Mouse (Mus musculus) heart, embryonic 10.5 days (tissue): Measurements from ENCODE around the gene Endog. TPM values are rescaled to one million over a fixed set of nuclear protein-coding genes. Genes with fewer than 3 reads are reported as not detected.
"Not testable (repeated sequence)": the region's sequence is repeated elsewhere in the genome, so short reads cannot be mapped to it uniquely, and the experiment has no call there.

ENCODE experiments used
- DNase-seq: peaks from one replicate; pipeline ENCODE4 v3.0.0-alpha.2; 2017; ENCODE audit warnings: low spot score
- H3K27ac ChIP-seq: fragments of 300-500 bp; sonication (generic); 2 replicates; pipeline ENCODE4 v1.5.1; 2016; ENCODE audit warnings: mild to moderate bottlenecking
- H3K27me3 ChIP-seq: fragments of 300-500 bp; sonication (generic); 2 replicates; pipeline ENCODE4 v1.6.1; 2016; ENCODE audit warnings: mild to moderate bottlenecking; ENCODE audit not compliant: poor library complexity, insufficient read depth, severe bottlenecking
- H3K36me3 ChIP-seq: fragments of 300-500 bp; sonication (generic); 2 replicates; pipeline ENCODE4 v1.6.1; 2016; ENCODE audit warnings: mild to moderate bottlenecking, moderate library complexity
- H3K4me1 ChIP-seq: fragments of 300-500 bp; sonication (generic); 2 replicates; pipeline ENCODE4 v1.6.1; 2016; ENCODE audit warnings: mild to moderate bottlenecking
- H3K4me3 ChIP-seq: fragments of 300-500 bp; sonication (generic); 2 replicates; pipeline ENCODE4 v1.5.1; 2016; ENCODE audit warnings: mild to moderate bottlenecking, moderate library complexity
- H3K9me3 ChIP-seq: fragments of 300-500 bp; sonication (generic); 2 replicates; pipeline ENCODE4 v1.6.1; 2016; ENCODE audit warnings: mild to moderate bottlenecking, moderate library complexity
- WGBS: fragments of 180-500 bp; shearing (Covaris S2); methylation state at CpG from one replicate; pipeline ENCODE4 v1.1.7; 2016; 5-methylcytosine and 5-hydroxymethylcytosine counted together
- polyA plus RNA-seq: library from polyadenylated mRNA; unstranded; fragments of >200 nt; fragmentation: Nextera tagmentation; extraction: Ambion mirVana; gene quantifications from 2 replicates; pipeline ENCODE4 v1.2.1, GENCODE M21; 2016

Endog gene
- polyA plus RNA-seq, 1 experiment from 2014 or later: 31.3 TPM

GRCm38 (mm10) chr2:30136458-30136857, 34.8 kb upstream of the Endog start:
- H3K27me3 ChIP-seq: no peaks in the 10 kb centered on the region
- H3K4me3 ChIP-seq: no peak overlapping the region
- peaks cover 24% of the 10 kb centered on the region for H3K4me1 ChIP-seq
- H3K9me3 ChIP-seq: no peaks in the 10 kb centered on the region
- H3K36me3 ChIP-seq: peaks cover 48% of the 10 kb centered on the region
- H3K27ac ChIP-seq: no peak overlapping the region
- DNase-seq: no peak
- 81% methylated on average over 10 of the region's 10 CpGs for WGBS

- H3K27me3 ChIP-seq, DNase-seq, H3K27ac ChIP-seq, H3K4me1 ChIP-seq, H3K9me3 ChIP-seq, H3K4me3 ChIP-seq: not testable (repeated sequence)
- 90% methylated on average over 4 of the region's 4 CpGs for WGBS
- peaks cover 84% of the 10 kb centered on the region for H3K36me3 ChIP-seq
Measured at GRCm38 (mm10) chr2:30140021-30140420, 31.3 kb upstream of the Endog start.

DNA sequence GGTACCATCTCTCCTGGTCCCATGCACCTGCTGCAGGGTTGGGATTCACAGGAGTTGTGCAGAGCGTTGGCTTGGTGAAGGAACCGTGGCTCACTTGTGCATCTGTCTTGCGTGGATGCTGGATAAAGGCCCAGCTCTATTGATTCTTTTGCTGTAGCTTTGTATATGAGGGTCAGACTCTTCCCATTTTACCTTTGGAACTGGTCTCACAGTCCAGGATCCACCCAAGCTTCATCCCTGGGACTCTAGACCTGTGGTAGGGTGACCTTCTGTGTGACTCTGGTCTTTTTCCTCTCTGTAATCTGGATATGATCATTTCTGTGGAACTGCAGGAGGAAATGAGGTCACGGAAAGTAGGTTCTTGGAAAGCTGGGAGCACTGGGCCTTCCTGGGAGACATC, 26.9 kb upstream of the Endog start:
- 93% methylated on average over 4 of the region's 4 CpGs for whole genome bisulfite sequencing
- no peaks in the 10 kb centered on the region for H3K9me3 ChIP-seq
- H3K36me3 ChIP-seq: peaks cover 90% of the 10 kb centered on the region

DNA sequence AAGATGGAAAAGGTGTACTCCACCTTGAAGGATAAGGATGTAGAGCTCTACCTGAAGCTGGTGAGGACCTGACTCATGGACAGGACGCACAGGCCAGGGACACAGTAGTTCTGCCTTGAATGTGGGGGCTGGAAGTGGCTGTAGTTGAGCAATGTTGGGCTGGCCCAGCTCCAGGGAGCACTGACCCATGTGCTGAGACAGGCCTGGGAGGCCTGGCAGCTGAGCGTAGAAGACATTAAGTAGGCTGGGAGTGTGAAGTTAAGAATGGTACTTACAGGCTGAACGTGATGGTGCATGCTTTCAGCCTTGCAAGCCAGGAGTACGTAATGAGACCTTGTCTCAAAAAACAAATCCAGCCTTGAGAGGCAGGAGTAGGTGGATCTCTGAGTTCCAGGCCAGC, 23.8 kb upstream of the Endog start:
- 91% methylated on average over 4 of the region's 4 CpGs for WGBS
- no peaks in the 10 kb centered on the region for H3K9me3 ChIP-seq
- no peaks in the 10 kb centered on the region for H3K4me1 ChIP-seq
- no peak overlapping the region for H3K27ac ChIP-seq
- no peak for DNase-seq
- no peak overlapping the region for H3K4me3 ChIP-seq
- H3K27me3 ChIP-seq: no peaks in the 10 kb centered on the region
- peaks cover 90% of the 10 kb centered on the region for H3K36me3 ChIP-seq

More for the DNA sequence above, 26.9 kb upstream of the Endog start:
- DNase-seq: no peak
- no peaks in the 10 kb centered on the region for H3K4me1 ChIP-seq
- H3K27me3 ChIP-seq: no peaks in the 10 kb centered on the region
- no peak overlapping the region for H3K4me3 ChIP-seq
- no peak overlapping the region for H3K27ac ChIP-seq

GRCm38 (mm10) chr2:30151840-30152239, 19.5 kb upstream of the Endog start:
- Histone ChIP-seq H3K9me3 (no peaks in the 10 kb centered on the region), H3K27me3 (no peaks in the 10 kb centered on the region), H3K27ac (no peak overlapping the region), H3K4me1 (no peaks in the 10 kb centered on the region), H3K36me3 (peaks cover 51% of the 10 kb centered on the region), H3K4me3 (no peak overlapping the region)
- 87% methylated on average over 11 of the region's 11 CpGs for WGBS
- DNase-seq: no peak

DNA sequence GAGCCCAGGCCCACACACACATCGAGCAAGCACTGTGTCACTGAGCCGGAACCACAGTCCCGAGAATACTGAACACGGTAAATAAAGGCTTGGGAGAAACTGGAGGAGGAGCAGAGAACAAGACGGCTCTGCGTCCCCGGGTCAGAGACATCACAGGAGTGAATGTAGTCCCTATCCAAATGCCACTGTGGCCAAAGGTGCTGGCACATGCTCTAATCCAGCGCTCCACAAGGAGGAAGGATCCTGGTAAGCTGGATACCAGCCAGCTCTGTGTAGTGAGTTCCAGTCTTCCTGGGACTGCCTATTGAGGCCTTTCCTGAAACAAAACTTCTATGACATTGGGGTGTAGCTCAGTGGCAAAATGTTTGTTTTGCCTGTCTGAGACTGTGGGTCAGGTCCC, 18.7 kb upstream of the Endog start:
- no peaks in the 10 kb centered on the region for H3K9me3 ChIP-seq
- 78% methylated on average over 8 of the region's 8 CpGs for WGBS

GRCm38 (mm10) chr2:30159871-30160270, 11.4 kb upstream of the Endog start:
- WGBS: 90% methylated on average over 7 of the region's 10 CpGs
- H3K27me3 ChIP-seq, DNase-seq, H3K36me3 ChIP-seq, H3K9me3 ChIP-seq, H3K4me1 ChIP-seq, H3K27ac ChIP-seq, H3K4me3 ChIP-seq: not testable (repeated sequence)

More for the DNA sequence above, 18.7 kb upstream of the Endog start:
- no peak for DNase-seq
- Histone ChIP-seq H3K4me1 (no peaks in the 10 kb centered on the region), H3K27me3 (no peaks in the 10 kb centered on the region), H3K4me3 (no peak overlapping the region), H3K36me3 (peaks cover 44% of the 10 kb centered on the region), H3K27ac (no peak overlapping the region)

- no peaks in the 10 kb centered on the region; the same call in 1 of the 2 replicates for H3K27me3 ChIP-seq
- no peak for DNase-seq
- no peaks in the 10 kb centered on the region for H3K4me1 ChIP-seq
- H3K36me3 ChIP-seq: no peaks in the 10 kb centered on the region
- no peak overlapping the region for H3K27ac ChIP-seq
- H3K4me3 ChIP-seq: no peak overlapping the region
- peaks cover 4% of the 10 kb centered on the region for H3K9me3 ChIP-seq
Measured at GRCm38 (mm10) chr2:30161809-30162208, 9.5 kb upstream of the Endog start.

DNA sequence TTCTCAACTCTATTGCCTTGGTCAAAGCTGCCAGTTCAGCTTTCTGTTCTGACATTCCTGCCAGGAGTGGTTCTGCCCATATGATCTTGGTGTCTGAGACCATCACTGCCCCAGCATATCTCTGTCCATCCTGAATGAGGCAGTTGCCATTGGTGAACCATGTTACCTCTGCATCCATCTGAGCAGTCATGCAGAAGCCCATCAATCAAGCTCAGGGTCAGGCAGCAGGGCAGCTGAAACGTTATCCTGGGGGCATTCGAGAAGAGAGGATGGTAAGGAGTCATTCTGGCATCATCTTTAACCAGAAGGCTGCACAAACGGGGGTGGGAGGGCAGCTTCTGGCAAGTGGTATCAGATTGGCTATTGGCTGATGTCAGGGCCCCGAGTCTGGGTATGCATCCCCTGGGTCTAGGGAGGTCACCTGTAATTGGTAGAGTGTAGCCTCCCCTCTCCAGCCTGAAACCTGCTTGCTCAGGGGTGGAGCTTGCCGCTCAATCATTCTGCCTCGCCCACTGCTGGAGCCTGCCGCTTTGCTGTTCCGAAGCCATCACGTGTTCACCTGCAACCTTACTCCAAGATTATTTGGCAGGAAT, 6.9 kb upstream of the Endog start:
- DNase-seq: no peak
- peaks cover 8% of the 10 kb centered on the region for H3K9me3 ChIP-seq
- H3K4me3 ChIP-seq: no peak overlapping the region
- no peaks in the 10 kb centered on the region for H3K36me3 ChIP-seq
- H3K27me3 ChIP-seq: no peaks in the 10 kb centered on the region; the same call in 1 of the 2 replicates
- no peaks in the 10 kb centered on the region for H3K4me1 ChIP-seq
- no peak overlapping the region for H3K27ac ChIP-seq
- 48% methylated on average over 9 of the region's 9 CpGs for WGBS

DNA sequence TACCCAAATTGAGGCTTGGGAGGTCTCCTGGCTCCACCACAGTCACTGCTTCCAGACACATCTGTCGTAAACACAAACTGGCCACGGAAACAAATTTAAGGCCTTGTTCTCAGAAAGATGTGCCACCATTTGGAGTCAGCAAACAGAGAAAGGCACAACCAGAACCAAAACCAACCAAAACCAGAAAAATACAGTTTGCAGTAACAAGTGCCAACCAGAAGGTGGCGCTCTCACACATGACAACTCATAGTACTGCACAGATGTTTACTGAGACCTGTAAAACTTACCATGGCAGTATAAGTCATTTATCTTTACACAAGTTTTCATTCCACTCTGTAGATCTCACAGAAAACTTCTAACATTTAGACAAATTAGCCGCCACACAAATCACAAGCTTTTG, 4.6 kb upstream of the Endog start:
- DNase-seq: no peak
- Histone ChIP-seq H3K27me3 (no peaks in the 10 kb centered on the region; the same call in 1 of the 2 replicates), H3K36me3 (no peaks in the 10 kb centered on the region), H3K9me3 (peaks cover 8% of the 10 kb centered on the region), H3K27ac (no peak overlapping the region), H3K4me1 (peaks cover 5% of the 10 kb centered on the region), H3K4me3 (no peak overlapping the region)
- WGBS: 59% methylated on average over 4 of the region's 4 CpGs

GRCm38 (mm10) chr2:30171997-30172382, 697 bp downstream of the Endog start:
- WGBS: 2% methylated on average over 19 of the region's 19 CpGs
- Histone ChIP-seq H3K4me1 (peaks cover 22% of the 10 kb centered on the region), H3K9me3 (peaks cover 2% of the 10 kb centered on the region; the same call in 1 of the 2 replicates), H3K27me3 (0 out of 2 replicates have a peak, but pooled peaks cover 4% of the 10 kb centered on the region), H3K36me3 (peaks cover 46% of the 10 kb centered on the region), H3K27ac (peak overlapping the region; percentile 96), H3K4me3 (peak overlapping the region; percentile 82)
- DNase-seq: no peak

DNA sequence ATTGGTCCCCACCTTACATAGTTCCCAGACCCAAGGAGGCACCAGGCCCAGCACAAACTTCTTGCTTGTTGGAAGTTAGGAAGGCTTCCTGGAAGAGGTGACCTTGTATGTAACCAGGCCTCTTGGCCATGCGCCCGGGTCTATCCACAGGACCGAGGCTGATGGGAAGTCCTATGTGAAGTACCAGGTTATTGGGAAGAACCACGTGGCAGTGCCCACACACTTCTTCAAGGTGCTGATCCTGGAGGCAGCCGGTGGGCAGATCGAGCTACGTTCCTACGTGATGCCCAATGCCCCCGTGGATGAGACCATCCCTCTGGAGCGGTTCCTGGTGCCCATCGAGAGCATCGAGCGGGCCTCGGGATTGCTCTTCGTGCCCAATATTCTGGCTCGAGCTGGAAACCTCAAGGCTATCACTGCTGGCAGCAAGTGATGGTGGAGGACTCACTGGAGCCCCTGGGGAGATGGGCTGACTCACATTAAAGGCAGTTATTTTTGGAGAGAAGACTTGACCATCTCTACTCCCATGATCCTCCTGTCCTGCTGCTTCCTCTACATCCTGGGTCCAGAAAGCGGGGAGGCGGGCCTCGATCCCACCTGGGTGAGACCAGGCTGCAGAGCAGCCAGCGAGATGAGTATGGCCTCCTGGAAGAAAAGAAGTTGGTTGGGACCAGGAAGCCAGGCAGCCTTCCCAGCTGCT, 2.4 kb downstream of the Endog start:
- no peak overlapping the region for H3K4me3 ChIP-seq
- H3K27me3 ChIP-seq: 0 out of 2 replicates have a peak, but pooled peaks cover 4% of the 10 kb centered on the region
- H3K9me3 ChIP-seq: no peaks in the 10 kb centered on the region
- H3K36me3 ChIP-seq: peaks cover 49% of the 10 kb centered on the region
- peaks cover 35% of the 10 kb centered on the region for H3K4me1 ChIP-seq
- 95% methylated on average over 20 of the region's 20 CpGs for WGBS
- H3K27ac ChIP-seq: no peak overlapping the region
- no peak for DNase-seq

- Histone ChIP-seq H3K4me1 (peaks cover 35% of the 10 kb centered on the region), H3K36me3 (peaks cover 49% of the 10 kb centered on the region), H3K4me3 (no peak overlapping the region), H3K27ac (no peak overlapping the region), H3K9me3 (no peaks in the 10 kb centered on the region), H3K27me3 (0 out of 2 replicates have a peak, but pooled peaks cover 4% of the 10 kb centered on the region)
- no peak for DNase-seq
- WGBS: 74% methylated on average over 8 of the region's 8 CpGs
Measured at GRCm38 (mm10) chr2:30175897-30176296, 4.6 kb downstream of the Endog start.
